Mouse (Mus musculus) adrenal gland, adult (tissue): ENCODE measurements around the gene Fgf13.
A peak's percentile ranks its signal among the peaks of the same experiment; 100 is the strongest.

Experiments used
- DNase-seq, 2 experiments: peaks; one replicate each; pipeline ENCODE4 v3.0.0; 2022 to 2023; ENCODE audit warnings: low spot score in 1 of 2; ENCODE audit not compliant: inconsistent age in 2 of 2

Fgf13 gene

DNA sequence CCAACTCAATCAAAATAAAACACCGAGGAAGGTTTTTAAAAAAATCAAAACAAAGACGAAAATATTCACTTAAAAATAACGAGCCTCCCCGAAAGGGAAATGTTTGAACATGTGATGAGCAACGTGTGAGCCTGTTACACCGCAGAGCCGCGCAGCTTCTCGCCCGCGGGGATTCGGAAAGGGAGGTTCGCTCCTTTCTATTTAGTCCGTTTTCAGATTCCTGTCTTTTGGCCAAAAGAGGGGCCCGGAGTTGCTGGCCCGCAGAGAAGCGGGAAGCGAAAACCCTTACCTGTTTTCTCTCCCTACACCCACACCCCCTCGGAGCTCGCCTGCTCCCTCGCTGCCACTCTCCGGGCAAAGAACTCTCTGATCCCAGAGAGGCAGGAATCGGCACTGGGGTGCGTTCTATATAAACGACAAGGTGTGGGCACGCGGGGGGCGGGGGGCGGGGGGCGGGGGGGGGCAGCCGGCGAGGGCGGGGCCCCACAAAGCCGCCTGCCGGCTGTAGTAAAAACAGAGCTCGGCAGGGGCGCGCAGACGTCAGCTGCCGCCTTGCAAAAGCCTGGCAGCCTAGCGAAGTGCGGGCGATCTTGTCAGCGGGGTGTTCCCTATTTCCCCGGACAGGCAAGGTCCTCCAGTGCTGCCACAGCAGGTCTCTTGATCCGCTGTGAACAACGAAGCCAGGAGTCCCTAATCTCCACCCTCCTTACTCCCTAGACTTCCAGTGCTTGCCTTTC is at the start of gene Fgf13:
Gene Fgf13 (minus strand): TSS at position 377 of the 737 bp plus-strand sequence.
- peak; percentile 13 to 37 for DNase-seq

DNA sequence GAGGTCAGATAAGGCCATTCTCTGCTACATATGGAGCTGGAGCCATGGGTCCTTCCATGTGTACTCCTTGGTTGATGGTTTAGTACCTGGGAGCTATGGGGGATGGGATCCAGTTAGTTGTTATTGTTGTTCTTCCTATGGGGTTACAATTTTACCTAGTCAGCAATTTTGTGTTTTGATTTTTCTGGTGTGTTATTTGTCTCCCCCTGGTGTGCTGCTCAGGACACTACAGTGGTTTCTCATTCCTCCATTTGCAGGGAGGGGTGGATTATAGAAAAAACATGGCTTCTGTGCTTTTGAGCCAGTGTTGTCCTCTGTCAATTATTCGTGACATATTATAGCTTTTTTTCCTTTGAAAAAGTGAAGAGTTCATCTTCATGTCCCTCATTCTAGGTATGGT is 38.7 kb upstream of the Fgf13 start:
- peak in 1 of 2 experiments; percentile 18 for DNase-seq

DNA sequence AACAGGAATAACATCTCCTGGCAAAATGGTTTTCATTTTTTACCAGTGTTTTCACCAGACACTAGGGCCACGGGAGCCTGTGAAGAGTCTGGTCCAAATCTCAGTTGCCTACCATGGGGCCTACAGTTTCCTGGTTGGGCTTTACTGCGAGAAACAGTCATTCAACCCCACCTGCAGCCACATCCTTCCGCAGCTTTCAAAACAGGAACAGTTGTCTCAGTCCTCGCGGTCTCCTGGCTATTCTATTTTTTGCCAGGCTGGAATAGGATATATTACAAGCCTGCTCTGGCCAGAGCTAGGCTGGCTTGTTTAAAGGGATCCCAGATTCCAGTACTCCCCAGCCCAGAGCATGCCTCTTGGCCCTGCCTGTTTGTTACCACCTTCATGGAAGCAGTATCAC is 21.2 kb upstream of the Fgf13 start:
- DNase-seq, result no peak

DNA sequence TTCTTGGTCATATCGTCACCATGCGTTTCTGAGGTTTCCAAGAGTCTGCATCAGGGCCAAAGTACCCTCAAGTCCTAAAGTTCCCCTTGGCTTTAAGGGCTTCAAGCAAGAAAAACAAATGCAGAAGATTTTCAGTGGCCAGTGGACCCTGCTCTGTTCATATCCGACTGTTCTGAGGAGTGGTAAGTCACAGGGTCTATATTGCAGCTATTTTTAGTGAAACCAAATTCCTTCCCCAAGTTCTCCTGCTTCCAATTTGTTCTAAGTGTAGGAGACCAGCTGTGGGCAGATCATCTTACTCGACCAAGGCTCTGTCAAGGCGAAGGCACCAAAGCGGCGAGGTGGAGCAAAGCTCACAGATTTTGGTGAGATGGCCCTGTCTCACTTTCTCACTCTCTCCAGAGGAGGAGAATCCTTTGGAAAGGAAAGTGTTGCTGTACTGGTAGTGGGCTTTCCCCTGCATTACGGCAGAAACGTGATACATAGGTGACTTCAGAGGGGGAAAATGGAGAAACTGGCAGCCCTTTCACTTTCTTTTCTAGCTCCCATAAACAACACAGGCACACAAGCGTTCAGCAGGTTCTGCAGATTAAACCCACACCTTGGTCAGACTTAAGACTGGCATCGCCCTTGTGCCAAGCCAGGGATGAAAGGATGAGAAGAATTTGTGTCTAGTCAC is 17.8 kb upstream of the Fgf13 start:
- no peak for DNase-seq

DNA sequence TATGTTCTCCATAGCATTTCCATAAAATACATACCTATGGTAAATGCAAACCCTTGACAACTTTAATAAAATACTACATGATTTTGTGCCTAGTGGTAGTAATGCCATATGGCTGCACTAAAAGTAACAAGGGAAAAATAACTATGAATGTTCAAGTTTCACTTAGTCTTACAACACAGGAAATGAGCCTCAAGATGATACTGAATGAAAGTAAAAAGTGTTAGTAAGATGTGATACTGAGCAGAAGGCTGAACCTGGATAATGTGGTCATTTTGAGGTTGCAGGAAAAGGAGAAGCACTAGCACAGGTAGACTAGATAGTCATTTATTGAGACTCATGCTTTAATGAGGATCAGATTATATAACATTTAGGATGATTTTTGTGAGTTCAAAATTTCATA is 16.2 kb upstream of the Fgf13 start:
- DNase-seq, result no peak

DNA sequence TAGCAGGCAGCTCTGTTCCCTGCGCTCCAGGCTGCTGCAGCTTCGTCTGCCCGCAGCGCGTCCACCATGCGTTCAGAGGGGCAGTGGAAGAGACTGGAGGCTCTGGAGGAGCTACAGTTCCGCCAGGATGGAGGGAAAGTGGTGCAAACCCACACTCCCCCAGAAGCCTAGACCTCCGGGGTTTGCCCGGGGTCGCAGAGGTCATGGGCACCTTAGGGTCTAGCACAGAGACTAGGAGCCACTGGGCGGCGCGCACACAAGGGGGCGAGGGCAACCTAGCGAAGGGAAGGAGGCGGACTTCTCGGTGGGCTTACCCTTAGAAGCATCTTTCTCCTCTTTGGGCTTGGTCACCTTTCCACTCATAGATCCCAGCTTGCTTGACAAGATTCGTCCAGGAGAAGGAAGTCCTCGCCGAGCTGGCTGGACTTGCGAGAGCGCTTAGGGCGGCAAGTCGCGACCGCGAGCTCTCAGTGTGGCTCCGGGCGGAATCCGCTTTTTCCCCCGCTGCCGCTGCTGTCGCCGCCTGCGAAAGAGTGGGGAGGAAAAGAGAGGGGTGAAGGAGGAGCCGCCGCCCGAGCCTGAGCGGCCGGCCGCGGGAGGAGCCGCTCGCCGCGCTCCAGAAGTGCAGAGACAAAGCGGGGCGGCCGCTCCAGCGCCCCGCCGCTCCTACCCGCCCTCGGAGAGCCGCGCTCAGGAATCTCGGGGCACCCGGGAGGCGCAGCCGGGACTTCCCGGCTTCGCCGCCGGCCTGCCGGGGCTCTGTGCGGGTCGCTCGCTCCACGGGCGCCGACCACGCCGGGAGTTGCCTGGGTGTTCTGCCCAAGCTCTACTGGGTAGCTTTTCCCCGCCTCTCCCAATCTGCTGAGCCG is 811 bp downstream of the Fgf13 start:
- DNase-seq, result peak; percentile 22 to 59

DNA sequence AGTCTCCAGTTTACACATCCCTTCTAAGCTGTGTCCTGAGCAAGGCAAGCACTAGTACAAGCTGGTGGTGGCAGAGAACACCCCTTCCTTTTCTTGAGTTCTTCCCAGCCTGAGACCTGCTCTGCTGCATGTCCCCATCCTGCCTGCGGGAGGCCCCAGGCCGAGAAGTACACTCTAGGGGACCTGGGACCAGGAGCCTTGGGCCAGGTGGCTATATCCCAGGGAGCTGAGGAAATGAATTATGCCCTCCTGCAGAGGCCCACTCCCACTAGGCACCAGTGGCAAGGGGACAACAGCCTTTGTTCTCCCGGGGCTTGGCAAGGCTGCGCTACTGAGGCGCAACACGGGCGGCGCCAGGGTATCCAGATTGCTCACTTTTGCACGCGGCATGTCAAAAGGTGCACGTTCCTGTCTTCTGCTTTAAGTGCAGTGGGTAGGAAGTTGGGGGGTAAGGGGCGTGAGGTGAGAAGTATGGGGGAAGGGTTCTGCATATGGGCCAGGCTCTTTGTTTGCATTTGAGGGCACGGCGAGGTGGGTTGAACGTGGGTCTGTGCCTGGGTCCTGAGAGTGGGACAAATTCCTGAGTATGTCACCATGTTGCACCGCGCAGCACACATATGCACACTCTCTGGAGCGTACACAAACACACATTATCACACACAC is 1.7 kb downstream of the Fgf13 start:
- DNase-seq, result peak; percentile 2 to 33

DNA sequence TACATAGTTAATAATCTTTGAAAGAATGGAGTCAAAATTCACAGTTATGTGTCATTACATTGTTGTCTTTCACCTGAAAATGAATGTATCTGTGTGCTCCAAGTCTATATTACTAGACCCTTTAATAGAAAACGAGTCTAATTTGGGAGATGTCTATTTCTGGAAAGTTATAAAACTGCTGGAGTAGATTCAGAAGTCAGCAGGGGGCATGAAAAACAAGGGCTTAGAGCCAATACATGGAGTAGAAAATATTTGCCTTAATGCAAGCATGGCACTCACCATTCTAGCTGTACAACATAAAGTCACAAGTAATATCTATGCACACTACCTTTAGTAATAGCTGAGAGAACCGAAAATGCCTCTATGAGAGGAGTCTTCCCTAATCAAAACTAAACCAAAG is 19.9 kb downstream of the Fgf13 start:
- no peak for DNase-seq

DNA sequence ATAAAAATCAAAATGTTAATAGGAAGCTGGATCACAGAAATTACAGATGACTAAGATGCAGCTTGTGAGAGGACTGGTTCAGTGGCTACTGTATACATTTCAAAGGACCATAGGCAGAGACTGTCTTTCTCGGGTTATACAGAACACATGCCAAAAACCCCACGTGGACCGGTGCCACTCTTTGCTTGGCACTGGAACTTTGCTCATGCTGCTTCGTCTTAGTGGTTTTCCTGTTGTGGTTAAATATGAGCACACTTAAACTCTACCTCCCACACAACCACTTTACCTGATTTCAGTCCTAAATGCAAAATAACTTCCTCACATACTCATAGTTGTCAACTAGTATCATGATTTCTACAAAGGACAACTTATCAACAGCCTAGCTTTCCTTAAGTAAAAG is 59.6 kb downstream of the Fgf13 start:
- no peak for DNase-seq

DNA sequence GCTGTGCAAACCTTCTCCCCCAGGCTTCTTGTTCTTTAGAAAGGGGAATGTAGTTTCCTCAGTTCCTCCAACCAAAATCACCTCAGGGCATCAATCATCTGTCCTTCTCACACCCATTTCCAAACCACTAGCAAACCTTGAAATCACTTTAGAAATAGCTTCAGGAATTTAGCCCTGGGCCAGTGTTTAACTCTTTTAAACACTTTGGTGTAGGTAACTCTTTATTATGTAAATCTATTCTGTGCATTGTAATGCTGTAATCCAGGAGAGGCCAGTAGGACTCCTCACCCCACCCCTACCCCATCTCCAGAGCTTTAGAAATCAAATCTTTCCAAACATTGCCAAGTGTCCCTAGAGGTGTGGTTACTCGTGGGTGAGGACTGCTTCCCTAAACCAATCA is 74.5 kb downstream of the Fgf13 start:
- DNase-seq, result no peak

DNA sequence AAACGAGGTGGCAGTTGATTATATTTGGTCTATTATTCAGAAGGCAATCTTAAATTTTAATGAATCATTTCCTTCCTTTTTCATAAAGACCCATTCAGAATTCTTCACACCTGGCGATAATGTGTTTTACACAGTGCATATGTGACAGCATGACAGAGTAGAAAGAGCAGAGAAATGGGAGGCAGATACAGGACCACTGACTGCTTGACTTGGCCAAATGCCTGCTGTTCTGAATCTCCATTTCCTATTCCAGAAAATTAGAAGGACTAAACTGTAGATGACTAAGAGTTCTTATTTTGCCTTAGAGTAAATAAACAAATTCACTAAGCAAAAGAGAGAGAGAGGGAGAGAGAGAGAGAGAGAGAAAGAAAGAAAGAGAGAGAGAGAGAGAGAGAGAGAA is 82.4 kb downstream of the Fgf13 start:
- no peak for DNase-seq

DNA sequence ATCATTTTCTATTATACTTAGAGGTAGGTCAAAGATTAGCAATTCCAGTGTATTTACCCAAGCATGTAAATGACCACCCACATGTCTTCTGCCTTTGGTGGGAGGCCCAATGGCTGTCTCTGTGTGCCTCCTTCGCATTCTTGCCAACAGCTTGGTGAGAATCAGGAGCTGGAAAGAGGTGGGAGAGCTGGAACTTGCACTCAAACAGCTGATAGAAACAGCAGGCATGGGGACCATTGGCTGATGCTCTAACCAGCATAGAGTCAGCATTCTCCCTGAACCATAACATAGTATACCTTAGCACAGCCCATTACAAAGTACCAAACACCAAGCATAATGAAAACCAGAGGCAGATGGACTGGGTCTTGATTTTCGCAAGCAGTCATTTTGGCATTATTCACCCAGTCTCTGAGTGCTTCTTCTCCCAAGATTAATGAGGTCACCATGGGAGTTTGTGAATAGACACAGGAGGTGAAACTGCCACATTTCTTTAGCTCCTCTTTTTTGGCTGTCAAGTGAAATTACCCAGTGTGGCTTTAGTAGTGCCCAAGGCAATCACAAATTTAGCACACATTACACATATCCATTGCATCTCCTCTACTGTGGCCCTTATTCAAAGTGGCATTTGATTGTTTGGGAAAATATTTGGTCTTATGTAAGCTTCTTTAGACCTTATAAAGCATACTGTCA is 165.1 kb downstream of the Fgf13 start:
- DNase-seq, result no peak

DNA sequence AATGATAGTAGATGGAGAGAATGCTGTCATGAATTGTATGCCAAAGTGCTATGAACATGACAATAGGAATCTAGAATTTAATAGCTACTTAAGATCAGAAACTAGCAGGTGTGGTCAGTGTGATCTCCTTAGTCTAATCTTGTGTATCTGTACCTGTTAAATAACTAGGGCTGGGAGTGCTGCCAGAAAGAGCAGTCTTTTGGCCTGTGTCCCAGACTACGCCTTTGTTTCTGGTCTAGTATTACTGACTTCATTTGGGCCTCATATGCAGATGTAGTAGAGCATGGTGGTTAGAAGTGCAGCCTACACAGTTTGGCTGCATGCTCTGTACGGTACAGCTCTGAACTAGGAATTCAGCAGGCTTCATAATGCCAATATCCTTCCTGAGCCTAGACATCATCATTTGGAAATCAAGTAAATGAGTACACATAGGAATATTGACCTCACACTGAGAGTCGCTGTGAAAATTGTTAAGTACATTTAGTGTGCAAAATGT is 276.9 kb downstream of the Fgf13 start:
- DNase-seq, result peak; percentile 3 to 26

DNA sequence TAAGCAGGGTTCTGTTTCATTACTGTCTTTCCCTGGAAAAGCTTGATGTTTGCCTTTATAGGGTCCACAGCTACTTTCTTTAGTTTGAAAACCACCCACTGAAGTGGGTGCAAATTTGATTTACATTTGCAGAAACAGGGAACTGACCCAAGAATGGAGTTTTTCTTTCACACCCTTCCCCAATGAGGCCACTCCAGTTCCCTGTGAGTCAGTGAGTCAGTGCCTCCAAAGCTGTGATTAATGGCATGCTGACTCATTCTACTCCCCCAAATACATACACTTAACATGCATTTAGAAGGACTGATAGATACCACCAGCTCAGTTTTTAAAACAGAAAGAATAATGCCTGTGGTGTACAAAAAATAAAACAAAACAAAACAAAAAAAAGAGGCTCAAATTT is 316.3 kb downstream of the Fgf13 start:
- DNase-seq, result peak in 1 of 2 experiments; percentile 28

DNA sequence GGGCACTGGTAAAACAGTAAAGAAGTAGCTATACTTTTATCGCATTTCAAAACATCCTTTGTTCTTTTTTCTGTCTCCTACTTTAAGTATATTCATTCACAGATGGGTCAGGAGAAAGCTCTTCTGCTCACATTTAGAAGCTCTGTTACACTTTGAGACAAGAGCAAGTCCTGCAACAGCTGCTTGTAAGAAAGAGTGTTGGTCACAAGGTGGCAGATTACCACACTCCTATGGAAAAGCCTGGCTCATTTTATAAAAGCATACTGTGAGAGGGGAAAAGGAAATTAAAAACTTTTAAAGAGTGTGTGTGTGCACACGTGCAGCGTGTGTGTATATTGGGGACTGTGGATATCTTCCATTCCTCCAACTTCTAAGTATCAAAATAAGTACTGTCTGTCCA is 324.1 kb downstream of the Fgf13 start:
- peak in 1 of 2 experiments; percentile 22 for DNase-seq

DNA sequence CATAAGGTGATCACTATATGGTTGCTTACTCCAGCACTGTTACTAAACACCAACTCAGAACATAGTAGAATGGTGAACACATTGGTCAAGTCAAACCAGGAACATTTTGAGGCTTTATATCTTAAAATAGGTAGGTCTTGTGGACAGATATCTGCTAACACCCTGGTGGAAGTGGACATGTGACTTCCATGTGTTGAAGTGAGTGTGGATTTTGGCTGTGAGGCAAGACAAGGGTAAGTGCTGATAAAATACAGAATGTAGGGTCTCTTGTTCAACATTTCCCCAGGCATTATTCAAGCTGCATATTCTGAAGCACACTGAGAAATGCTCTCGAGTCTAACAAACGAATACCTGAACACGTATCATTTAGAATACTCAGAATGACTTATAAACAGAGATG is 324.7 kb downstream of the Fgf13 start:
- DNase-seq, result no peak

DNA sequence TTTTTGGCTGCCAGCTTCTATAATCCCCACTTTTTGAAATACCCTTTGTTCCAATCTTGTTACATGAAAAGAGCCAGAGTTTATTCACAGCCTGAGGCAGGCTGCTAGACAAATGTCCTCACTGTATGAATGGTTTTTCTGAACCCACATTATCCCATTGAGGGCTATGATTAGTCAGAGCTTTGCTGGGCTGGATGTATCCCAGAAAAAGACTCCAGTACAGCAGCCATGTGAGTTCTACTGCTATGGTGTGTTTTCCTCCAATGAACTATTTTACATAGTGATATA is 326.5 kb downstream of the Fgf13 start:
- no peak for DNase-seq

DNA sequence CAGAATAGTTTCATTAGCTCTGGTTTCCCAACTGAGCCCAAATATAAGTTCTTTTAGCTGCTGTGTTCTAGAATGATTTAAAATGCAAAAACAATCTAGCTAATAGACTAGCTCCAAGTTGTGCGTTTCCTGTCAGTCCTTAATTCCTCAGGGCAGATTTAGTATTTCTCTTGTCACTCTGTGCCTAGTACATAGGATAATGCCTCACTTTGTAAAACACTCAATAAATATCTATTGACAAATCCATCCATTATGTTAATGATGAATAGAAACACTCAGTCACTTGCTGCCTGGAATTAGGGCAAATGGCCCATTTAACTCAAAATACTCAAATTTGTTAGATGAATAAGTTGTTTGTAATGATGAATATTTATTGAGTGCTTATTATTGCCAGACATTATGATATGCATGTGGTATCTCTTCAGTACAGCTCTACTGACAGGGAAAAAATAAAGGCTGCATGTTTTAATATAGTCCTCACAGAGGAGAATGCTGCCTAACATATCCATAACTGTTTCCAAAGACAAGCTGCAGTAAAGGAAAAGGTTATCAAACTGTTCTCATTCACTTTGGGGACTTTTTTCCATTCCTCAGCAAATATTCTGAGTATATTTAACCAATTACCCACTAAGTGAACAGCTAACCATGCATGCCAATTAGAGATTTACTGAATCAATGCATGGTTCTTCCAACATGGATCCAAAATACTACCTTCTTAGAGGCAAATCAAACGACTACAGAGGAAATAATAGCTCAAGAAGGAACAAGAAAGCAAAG is 327.0 kb downstream of the Fgf13 start:
- no peak for DNase-seq

DNA sequence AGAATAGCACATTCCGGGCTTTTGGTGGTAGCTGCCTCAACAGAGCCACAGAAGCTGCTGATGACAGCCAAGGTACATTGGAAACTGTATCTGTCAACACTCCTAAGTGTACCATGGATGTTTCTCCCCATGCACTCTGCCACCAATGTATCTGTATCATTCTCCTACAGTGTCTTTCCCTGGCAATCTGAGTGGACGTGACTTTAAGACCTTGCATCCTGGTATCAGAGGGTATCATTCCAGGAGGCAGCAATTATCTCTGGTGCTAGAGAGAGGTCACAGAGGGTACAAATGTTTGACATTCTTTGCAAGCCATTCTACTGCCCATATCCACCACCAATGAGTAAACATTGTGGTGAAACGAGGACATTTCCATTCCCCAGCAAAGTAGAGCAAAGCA is 347.2 kb downstream of the Fgf13 start:
- no peak for DNase-seq

DNA sequence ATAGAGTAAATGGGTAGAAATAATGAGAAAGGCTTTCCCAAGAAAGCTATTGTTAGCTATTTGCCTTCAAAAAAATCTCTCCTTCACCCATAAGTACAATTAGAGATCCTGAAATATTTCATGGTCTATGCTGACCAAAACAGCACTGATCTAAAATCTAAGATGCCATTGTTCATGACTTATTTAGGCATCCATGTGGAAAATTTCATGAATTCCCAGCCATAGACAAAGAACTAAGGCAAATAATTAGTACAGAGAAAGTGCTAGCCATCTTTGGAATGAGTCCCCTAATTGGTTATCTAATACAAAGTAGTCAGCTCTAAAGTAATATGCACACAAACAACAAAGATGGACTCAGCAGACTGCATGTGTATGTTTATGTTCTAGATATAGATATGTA is 366.7 kb downstream of the Fgf13 start:
- DNase-seq, result no peak
